Mouse (Mus musculus) layer of hippocampus, postnatal 25 days (tissue): ENCODE data around the gene Sumo3. TPM values are rescaled to one million over a fixed set of nuclear protein-coding genes. Genes with fewer than 3 reads are reported as not detected.

Experiments
- DNase-seq, 2 experiments: peaks; one replicate each; pipeline ENCODE4 v3.0.0; 2022; ENCODE audit warnings: mixed read lengths in 2 of 2, low spot score in 1 of 2; ENCODE audit errors: extremely low spot score in 1 of 2
- total RNA-seq, 2 experiments: library from RNA; stranded (reverse); gene quantifications; 2 replicates each; pipeline ENCODE4 v1.2.3; 2021

Gene Sumo3
- total RNA-seq: 100 to 1,000 TPM; 116 to 128 TPM

DNA sequence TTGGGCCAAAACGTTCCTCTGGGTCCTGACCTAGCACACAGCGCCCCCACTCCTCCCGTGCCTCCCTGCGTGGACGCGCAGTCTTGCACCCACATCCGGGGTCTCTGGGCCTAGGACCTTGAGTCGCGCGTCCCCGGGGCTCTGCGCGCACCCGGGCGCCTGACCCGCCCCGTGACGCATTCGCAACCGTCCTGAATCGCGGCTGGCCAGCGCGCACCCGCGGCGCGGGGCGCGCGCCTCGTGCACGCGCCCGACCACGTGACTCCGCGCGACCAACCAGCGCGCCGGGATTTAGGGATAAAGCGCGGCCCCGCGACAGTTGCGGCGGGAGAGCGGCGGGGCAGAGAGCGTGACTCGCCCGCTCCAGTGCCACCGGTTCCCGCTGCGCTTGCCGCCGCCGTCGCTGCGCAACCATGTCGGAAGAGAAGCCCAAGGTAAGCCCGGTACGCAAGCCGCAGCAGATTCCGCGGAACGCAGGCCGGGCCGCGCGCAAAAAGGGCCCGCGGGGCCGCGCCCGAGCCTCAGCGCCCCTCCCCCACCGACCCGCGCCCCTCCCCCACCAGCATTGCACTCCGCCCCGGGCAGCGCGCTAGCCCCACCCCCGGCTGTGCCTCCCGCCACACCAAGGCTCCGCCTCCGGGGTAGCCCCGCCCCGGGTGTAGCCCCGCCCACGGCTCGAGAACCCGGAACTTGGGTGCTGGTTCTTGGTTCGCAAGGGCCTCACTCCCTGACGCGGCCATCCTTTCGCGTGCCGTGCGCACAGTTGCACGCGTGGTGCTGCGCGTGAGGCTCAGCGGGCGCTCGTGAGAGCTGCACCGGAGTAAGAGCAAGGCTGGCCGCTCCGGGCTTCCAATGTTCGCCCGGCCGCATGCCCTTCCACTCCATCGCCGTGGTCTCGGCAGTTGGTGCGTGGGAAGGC lies at the start of gene Sumo3, which contains the start of gene Gm49325:
Gene Sumo3 (plus strand): TSS at position 190 of the 919 bp plus-strand sequence.
Gene Gm49325 (plus strand): TSS at position 290 of the 919 bp plus-strand sequence.
- peak; percentile 81 to 84 for DNase-seq

DNA sequence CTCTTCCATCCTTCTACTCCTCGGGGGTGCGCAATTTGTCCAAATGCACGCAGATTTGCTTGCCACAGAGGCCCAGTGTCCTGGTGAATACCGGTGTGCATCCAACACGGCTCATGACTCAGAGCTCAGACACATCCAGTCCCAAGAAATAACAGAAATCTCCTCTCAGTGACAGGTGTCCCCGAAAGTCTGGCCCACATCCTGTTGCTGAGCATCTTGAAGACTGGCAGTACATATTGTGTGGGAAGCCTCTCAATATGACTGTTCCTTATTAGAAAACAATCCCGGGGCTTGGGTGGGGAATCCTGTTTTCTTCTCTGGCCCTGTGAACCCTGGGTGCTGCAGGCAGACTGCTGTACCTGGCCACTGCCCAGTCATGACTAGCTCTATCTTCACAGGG lies 49.3 kb upstream of the Sumo3 start:
- no peak for DNase-seq

DNA sequence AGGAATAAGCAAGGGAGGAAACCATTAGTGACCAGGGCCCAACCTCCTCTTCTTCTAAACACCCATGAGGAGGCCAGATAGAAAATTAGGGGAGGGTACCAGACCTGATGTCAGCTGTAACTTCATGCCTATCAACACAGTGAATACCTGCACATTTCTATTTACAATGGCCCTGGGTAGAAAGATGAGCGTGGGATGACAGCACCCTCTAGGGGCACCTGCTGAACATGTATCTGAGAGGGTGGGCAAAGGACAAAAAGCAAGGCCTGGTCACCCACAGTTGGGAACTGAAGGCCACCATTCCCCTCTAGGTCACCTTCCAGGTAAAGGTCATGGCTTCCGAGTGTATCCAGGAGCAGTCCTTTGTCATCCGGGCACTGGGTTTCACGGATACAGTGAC lies 48.3 kb upstream of the Sumo3 start:
- no peak for DNase-seq

DNA sequence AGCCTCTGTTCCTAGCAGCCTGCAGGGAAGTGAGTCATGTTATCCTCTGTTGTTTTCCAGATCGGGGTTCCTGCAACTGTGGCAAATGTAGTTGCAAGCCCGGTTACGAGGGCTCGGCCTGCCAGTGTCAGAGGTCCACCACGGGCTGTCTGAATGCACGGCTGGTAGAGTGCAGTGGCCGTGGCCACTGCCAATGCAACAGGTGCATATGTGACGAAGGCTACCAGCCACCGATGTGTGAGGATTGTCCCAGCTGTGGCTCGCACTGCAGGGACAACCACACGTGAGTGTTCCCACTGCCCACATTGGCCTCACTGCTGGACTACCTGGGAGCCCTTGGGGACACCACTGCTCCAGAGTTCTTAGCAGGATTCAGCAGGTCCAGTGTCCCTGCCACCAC lies 45.8 kb upstream of the Sumo3 start:
- DNase-seq: no peak

DNA sequence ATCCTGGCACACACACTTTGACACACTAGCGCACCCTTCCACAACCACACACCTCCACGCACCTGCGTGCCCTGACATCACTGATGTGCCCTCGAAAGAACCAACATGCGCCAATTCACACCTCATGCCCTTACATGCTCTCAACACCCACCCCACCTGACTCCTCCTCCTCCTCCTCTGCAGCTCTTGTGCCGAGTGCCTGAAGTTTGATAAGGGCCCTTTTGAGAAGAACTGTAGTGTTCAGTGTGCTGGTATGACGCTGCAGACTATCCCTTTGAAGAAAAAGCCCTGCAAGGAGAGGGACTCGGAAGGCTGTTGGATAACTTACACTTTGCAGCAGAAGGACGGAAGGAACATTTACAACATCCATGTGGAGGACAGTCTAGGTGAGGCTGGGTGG lies 45.1 kb upstream of the Sumo3 start:
- DNase-seq: no peak

DNA sequence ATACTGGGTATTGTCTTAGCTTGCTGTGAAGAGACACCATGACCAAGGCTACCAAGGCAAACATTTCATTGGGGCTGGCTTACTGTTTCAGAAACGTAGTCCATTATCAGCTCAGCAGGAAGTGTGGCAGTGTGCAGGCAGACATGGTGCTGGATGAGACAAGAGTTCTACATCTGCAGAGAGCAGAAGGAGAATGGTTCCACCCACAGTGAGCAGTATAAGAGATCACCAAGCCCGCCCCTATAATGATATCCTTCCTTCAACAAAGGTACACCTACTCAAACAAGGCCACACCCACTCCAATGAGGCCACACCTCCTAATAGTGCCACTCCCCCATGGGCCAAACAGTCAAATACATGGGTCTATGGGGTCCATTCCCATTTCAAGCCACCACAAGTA lies 44.4 kb upstream of the Sumo3 start:
- DNase-seq: no peak

DNA sequence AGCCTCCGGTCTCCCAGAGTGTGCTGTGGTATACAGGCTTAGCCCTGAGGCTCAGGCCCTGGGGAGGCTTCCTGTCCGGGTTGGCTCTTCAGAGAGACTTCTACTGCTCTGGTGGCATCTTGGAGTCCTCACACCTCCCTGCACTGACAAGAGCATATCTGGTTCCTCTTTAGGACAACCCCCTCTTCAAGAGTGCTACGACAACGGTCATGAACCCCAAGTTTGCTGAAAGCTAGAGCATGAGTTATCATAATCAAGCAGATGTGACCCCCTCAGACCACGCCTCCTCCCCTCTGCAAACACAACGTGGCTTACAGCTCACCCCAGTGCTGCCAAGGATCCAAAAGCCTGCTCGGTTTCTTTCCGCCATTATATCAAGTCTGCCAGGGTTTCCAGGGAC lies 40.9 kb upstream of the Sumo3 start:
- DNase-seq: no peak

DNA sequence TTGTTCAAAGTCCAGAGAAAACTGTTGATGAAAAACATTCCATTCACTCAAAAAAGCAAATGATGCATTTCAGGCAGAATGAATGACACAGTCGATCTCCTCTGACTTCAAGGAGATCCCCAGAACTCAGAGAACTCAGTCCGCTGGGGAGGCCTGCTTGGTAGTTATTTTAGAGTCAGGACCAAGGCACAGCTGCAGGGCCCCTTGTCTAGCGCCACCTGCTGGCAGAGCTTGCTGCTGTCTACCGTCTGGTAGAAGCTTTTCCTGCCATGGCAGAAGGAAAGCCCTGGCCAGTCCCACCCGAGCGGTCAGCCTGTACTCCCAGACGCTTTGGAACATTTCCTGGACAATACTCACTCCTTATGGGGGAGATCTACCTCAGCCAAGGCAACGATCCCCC lies 39.2 kb upstream of the Sumo3 start:
- peak; percentile 76 to 95 for DNase-seq

DNA sequence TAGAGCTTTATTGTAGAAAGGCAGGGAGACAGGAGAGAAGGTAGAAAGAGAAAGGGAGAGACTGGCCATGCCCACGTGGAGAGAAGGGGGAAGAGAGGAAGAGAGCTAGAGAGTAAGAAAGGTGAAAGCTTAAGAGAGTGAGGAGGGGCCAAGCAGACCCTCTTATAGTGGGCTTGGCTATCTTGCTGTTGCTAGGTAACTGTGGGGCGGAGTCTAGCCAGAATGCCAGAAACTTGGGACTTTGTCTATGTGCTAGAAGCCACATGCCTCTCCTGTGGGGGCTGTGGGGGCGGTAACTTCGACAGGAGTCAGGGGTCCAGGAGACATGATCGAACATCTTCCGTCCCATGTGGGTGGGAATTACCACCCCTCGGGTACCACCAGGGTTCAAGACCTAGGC lies 36.4 kb upstream of the Sumo3 start:
- no peak for DNase-seq

DNA sequence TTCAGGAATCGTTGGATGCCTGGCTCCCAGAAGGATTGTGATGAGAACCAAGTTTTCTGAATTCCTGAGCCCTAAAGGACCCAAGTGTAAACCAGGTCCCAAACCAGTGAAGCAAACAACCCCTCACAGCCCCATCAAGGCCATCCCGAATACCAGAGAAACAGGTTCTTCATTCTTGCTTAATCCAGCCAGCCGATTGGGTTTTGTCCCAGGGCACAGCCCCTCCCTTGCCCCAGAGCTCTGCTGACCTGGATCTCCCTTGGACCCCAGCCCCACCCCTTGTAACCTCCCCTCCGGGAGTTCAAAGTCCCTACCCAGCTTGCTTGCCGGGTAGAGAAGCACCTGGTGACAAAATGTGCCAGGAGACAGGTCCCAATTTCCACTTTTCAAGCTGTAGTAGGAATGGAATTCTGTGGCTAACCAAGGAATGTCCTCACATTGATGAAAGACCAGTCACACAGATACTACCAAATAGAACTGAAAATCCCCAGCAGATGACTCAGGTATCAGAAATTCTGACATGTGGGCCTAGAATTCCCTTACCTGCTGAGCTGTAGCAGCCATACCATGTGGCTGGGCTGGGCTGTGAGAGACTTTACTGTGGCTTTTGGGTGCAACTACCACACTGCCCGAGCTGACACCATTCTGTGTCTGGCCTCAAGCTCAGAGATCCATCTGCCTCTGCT lies 35.8 kb upstream of the Sumo3 start:
- no peak for DNase-seq

DNA sequence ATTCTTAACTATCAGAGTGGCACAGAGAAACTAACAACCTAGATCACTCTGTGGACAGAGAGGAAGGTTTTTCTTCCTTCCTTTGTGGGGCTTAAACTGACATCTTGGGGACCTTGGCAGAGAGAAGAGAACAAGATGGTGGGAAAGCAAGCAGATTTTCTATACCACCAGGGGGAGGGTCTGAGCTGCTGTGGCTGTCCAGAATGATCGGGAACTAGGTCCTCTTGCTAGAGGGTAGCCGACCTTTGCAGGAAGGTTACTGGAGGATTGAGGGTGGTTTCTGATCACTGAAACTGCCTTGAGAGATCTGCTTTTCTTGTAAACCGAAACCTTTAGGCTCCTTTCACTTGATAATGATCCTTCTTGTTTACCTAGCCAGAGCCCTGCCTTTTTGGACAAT lies 33.7 kb upstream of the Sumo3 start:
- DNase-seq: no peak

DNA sequence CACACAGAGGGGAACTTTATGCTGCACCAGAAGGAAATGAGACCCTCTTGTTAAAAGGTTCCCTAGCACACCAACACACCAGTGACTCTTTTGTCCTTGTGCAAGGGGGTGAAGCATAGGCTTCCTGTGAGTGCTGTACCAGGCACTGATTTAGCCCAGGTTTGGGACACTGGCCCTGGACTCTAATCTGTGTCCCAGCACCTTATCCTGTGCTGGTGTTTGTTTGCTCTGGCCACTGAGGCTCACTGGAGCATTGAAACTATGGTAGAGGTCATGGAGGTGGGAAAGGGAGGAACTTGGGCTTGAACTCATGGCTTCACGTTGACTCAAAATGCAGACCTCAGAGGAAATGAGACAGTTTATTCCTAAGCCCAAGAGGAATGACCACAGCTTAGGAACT lies 32.7 kb upstream of the Sumo3 start:
- DNase-seq: no peak

DNA sequence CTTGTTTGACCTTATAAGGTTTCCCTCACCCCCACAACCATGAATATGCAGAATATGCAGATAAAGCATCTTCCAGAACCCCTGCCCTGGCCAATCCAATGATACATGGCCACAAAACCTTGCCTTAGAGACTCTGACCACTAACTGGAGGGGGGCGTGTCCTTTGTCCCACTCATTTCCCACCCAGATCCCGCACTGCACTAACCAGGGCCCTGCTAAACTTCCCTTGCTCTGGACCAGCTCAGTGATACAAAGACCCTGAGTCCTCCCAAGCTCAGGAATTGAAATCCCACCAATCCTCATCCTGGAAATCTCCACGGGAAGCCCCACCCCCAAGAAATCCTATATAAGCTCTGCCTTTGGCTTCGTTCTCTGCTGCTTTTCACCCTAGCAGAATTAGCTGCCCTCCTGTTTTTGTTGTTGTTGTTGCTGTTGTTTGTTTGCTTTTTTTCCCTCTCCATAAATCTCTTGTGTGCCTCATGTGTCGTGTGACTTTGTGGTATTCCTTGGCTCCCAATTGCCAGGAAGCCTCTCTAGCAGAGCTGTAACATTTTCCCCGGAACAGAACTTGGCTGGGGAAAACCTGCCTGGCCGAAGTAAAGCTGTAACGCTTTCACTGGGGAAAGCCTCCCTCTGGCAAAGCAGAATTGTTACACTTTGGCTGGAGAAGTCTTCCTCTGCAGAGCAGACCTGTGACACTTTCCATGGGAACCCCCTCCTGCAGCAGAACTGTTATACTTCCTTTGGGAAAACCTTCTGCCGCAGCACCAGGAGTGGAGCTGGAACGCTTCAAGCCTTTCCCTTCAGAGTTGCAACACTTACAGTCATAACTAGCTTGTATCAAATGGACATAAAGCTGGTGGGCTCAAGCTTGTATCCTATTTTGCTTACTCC lies 25.6 kb upstream of the Sumo3 start:
- DNase-seq: no peak

DNA sequence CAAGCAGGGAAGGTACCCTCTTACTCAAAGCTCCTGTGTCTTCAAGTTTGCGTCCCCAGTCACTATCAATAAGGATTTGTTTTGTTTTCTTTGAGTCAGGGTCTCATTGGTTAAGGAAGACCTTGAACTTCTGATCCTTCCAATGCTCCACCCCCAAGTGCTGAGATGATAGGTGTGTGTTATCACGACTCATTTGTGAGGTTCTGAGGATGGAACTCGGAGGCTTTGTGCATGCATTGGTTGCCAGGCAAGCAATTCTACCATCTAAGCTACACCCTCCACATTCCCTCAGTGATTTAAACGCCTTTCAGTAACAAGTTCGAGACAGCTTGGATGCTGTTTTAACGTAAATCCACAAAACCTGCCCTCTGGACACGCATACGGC lies 24.9 kb upstream of the Sumo3 start:
- no peak for DNase-seq

DNA sequence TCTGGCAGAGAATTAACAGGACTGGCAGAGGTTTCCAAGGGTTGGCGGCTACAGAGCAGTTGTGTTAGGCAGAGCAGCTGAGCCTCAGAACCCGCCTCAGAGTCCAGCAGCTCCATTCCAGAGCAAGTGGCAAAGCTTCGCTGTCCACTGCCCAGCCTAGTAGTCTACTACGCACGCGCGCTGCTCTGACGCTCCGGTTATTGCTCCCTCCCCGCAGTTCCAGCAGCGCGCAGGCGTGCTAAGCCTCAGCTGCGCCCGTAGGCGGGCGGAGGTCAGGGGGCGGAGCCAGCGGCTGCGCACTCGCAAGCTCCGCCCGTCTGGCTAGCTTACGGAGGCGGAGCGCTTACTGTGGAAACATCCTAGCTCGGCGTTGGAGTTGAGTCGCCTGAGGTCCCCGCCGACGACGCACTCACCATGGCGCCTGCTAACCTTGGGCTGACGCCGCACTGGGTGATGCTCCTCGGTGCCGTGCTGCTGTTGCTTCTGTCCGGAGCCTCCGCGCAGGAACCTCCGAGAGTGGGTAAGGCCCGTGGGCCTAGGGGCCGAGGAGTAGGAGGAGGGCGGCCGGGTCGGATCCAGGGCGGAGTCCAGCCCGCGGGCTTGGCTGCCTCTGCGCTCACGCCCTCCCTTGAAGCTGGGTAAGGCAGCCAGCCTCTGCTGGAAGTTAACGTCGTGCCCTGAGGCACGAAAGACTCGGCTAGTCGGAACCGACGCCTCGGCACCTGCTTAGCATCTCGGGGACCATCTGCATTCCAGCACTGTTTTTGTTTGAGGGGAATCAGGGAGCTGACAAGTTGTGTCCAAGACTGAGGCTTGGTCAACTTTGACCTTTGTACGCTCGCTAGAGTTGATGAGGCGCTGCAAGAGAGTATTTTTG lies 24.3 kb upstream of the Sumo3 start, which contains the start of gene Pttg1ip:
Gene Pttg1ip (plus strand): TSS at position 313 of the 877 bp plus-strand sequence.
- peak; percentile 85 to 88 for DNase-seq

DNA sequence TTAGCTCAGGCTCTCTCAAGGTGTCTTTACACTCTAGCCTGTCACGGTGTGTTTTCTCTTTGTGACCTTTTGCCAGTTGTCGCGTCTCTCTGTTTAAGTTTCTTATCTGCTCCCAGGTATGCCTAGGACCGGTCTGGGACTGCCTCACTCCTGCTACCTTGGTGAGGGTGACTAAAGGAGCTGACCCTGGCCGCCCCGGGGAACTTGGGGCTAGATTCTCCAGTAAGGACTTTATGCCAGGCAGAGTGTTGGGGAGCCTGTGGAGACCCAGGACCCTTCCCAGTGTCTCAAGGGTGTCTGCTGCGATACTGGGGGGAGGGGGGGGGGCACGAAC lies 23.6 kb upstream of the Sumo3 start:
- no peak for DNase-seq

DNA sequence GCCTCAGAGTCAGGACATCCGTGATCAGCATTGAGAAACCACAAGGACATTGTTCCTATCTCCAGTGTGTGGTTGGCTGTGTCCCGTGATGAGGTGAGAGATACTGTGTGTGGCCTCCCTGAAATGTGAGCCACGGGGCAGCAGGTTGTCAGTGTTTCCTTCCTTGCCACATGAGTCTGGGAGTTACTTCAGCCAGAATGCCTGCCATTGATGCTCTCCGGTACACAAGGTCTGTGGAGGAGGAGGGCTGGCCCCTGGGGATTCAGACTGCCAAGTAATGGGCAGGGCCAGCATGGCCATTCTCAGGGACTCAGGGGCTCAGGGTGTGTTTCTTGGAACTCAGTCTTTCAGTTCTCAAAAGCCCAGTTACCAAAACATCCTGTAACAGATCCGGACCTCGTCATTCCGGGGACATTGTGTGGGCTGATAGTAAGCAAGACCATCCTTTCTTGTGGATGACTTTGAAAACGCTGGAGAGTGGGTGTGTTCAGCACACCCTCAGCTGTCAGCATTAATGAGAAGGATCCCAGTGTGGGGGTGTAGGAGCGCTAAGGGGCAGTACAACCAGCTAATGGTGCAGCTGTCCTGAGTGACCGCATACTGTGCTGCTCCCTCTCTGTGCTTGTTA lies 22.0 kb upstream of the Sumo3 start:
- DNase-seq: no peak

DNA sequence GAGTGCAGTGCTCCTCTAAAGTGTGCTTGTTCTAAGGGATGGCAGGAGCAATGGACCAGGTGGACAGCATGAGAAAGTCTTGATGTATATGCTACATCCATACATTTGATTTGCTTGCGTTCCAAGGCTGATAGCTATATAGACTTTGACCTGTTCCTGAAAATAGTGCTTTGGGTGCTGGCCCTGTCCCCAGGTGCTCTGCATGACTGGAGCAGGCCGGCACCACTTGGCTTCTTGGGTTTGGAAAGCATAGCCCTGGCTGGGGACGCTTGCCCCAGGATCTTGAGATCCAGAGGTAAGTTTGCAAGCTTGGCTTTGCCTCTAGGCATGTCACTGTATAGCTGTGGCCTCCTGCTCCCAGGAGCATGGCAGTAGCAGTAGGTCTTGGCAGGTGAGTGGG lies 19.3 kb upstream of the Sumo3 start:
- no peak for DNase-seq

DNA sequence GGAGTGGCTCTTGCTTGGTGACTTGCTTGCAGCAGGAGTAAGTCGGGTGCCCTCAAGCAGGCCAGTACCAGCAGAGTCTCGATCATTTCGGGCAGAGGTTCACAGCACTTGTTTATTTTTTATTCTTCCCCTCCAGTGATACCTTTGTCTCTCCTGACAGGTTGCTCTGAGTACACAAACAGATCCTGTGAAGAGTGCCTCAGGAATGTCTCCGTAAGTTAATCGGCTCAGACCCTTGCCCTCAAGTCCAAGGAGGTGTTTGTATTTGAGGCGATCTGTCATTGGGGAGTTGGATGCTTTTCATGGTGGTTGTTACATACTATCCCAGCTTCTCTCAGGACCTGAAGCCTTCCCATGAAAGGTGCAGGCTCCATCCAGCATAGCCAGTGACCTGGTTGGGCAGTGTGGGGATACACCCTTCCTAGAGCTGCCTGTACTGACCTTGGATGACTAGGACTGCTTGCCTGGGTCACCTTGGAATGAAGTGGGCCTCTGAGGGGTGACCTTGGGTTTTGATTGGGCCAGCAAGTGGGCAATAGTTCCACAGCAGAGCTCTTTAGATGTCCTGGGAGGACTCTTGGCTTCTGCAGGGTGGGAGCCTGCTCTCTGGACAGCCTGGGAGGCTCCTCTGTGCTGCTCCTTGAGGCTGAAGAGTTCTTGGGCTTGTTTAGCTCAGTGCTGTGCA lies 18.7 kb upstream of the Sumo3 start:
- DNase-seq: no peak
